Mouse (Mus musculus): ENCODE results near the gene Sae1. TPM values are rescaled to one million over a fixed set of nuclear protein-coding genes. Genes with fewer than 3 reads are reported as not detected.

Sae1 gene
- total and polyA plus RNA-seq, 3 experiments: 182 to 287 TPM; not detected in 1

DNA sequence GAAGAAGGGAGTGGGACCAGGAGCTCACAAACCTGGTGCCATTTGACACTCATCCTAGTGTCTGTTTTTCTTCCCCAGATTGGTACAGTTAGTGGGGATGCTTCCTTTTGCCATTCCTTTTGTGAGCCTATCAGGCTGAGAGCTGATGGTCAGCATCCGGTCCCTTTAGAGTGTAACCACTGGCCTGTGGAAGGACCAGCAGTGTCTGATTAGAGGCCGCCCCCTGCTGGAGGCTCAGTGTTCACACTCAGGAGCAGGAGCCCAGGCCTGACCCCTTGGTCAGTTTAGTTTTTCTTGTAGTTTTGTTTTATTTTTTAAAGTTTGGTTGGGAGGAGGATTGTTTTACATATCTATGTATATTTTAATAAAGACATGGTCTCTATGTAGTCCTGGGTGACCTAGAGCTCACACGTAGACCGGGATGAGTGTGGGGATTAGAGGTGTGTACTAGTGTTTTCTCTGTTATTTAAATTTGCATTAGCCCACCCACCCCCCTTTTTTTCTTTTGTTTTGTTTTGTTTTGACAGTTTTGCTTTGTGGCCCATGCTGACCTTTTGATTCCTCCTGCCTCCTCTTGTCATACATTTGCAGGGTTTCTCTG, 38.6 kb upstream of the Sae1 start:
- no peak overlapping the region for H3K9ac ChIP-seq (ENCODE audit: control insufficient read depth, low read depth, low read length, poor library complexity, severe bottlenecking)
- no peak overlapping the region for H3K27ac ChIP-seq (ENCODE audit: control insufficient read depth, low read depth, low read length)
- DNase-seq (ENCODE audit: low read depth, low spot score): peak; percentile 41
- H3K9me3 ChIP-seq (replicated peaks; ENCODE audit: insufficient read depth, low read length): no peaks in the 10 kb centered on the region
- H3K36me3 ChIP-seq (ENCODE audit: control insufficient read depth in 1 of 2, insufficient read depth in 2 of 2, low read length in 2 of 2): peaks cover 0 to 23% of the 10 kb centered on the region in 2 experiments; a peak in 2 of 4 replicates
- no peaks in the 10 kb centered on the region for H3K79me2 ChIP-seq (ENCODE audit: control insufficient read depth, insufficient read depth, low read length, poor library complexity)
- no peak overlapping the region for H3K4me3 ChIP-seq (ENCODE audit: control insufficient read depth in 1 of 2, insufficient read depth in 1 of 2, low read depth in 2 of 2, low read length in 2 of 2)
- no peaks in the 10 kb centered on the region for H3K27me3 ChIP-seq (ENCODE audit: control insufficient read depth in 1 of 2, insufficient read depth in 2 of 2, low read length in 2 of 2)
- no peaks in the 10 kb centered on the region for H3K4me1 ChIP-seq (ENCODE audit: control insufficient read depth in 1 of 2, insufficient read depth in 2 of 2, low read length in 2 of 2)
- no peak for TF ChIP-seq USF1 (IDR thresholded peaks at IDR 0.05; ENCODE audit: low read depth, low read length)
- TF ChIP-seq UBTF (IDR thresholded peaks at IDR 0.05; ENCODE audit: borderline replicate concordance, insufficient read depth, low read depth, low read length): no peak
- TF ChIP-seq CHD2 (IDR thresholded peaks at IDR 0.05; ENCODE audit: low read length): no peak
- no peak for TF ChIP-seq POLR2AphosphoS5 (IDR thresholded peaks at IDR 0.05; ENCODE audit: borderline replicate concordance, low read depth, low read length)
- TF ChIP-seq MYB (IDR thresholded peaks at IDR 0.05; ENCODE audit: low read depth, low read length): no peak
- peak; percentile 57 for TF ChIP-seq ZC3H11A (IDR thresholded peaks at IDR 0.05; ENCODE audit: low read depth, low read length)
- TF ChIP-seq SMC3 (IDR thresholded peaks at IDR 0.05; ENCODE audit: low read depth, low read length): peak; percentile 74
- TF ChIP-seq GATA1 (IDR thresholded peaks at IDR 0.05; ENCODE audit: low read depth, low read length): no peak
- TF ChIP-seq HCFC1 (IDR thresholded peaks at IDR 0.05; ENCODE audit: low read depth, low read length): no peak
- no peak for TF ChIP-seq GABPA (IDR thresholded peaks at IDR 0.05; ENCODE audit: low read depth, low read length)
- no peak for TF ChIP-seq KAT2A (conservative IDR thresholded peaks at IDR 0.05; ENCODE audit: low read depth, low read length)
- no peak for TF ChIP-seq TCF12 (IDR thresholded peaks at IDR 0.05; ENCODE audit: low read depth, low read length)
- no peak for TF ChIP-seq POLR2A (IDR thresholded peaks at IDR 0.05; ENCODE audit: control insufficient read depth in 1 of 2, insufficient read depth in 1 of 2, low read depth in 1 of 2, low read length in 2 of 2, poor library complexity in 1 of 2)
- no peak for TF ChIP-seq JUND (IDR thresholded peaks at IDR 0.05; ENCODE audit: low read depth, low read length)
- TF ChIP-seq ETS1 (IDR thresholded peaks at IDR 0.05; ENCODE audit: low read depth, low read length): no peak
- no peak for TF ChIP-seq SIN3A (IDR thresholded peaks at IDR 0.05; ENCODE audit: low read length)
- no peak for TF ChIP-seq BHLHE40 (IDR thresholded peaks at IDR 0.05; ENCODE audit: borderline replicate concordance, low read depth, low read length)
- no peak for TF ChIP-seq NRF1 (IDR thresholded peaks at IDR 0.05; ENCODE audit: insufficient read depth, low read depth, low read length, poor library complexity, severe bottlenecking)
- TF ChIP-seq CTCF (IDR thresholded peaks at IDR 0.05 in 2 of 3, conservative IDR thresholded peaks at IDR 0.05 in 1 of 3; ENCODE audit: control insufficient read depth in 1 of 3, insufficient read depth in 1 of 3, low read depth in 2 of 3, low read length in 3 of 3, poor library complexity in 1 of 3, severe bottlenecking in 1 of 3): peak; percentile 59 to 85 (median 70)
- no peak for TF ChIP-seq ELF1 (IDR thresholded peaks at IDR 0.05; ENCODE audit: low read depth, low read length)
- no peak for TF ChIP-seq POLR2AphosphoS2 (IDR thresholded peaks at IDR 0.05; ENCODE audit: low read length)
- TF ChIP-seq USF2 (IDR thresholded peaks at IDR 0.05; ENCODE audit: borderline replicate concordance in 1 of 2, insufficient read depth in 1 of 2, low read depth in 1 of 2, low read length in 2 of 2): no peak
- TF ChIP-seq ZNF384 (IDR thresholded peaks at IDR 0.05; ENCODE audit: low read depth, low read length): no peak
- no peak for TF ChIP-seq E2F4 (IDR thresholded peaks at IDR 0.05; ENCODE audit: borderline replicate concordance, low read depth, low read length)
- no peak for TF ChIP-seq MXI1 (IDR thresholded peaks at IDR 0.05; ENCODE audit: low read depth, low read length)
- no peak for TF ChIP-seq MAX (IDR thresholded peaks at IDR 0.05; ENCODE audit: low read length)
- no peak for TF ChIP-seq TBP (IDR thresholded peaks at IDR 0.05; ENCODE audit: low read depth, low read length)
- no peak for TF ChIP-seq NELFE (IDR thresholded peaks at IDR 0.05; ENCODE audit: low read depth, low read length)
- TF ChIP-seq RAD21 (IDR thresholded peaks at IDR 0.05; ENCODE audit: low read depth, low read length): peak; percentile 54
- TF ChIP-seq MAFK (IDR thresholded peaks at IDR 0.05; ENCODE audit: borderline replicate concordance, low read depth, low read length): no peak
